Mouse (Mus musculus) liver, embryonic 14.5 days (tissue): ENCODE results near the gene Trim80.

Source experiments
- CTCF ChIP-seq: IDR thresholded peaks from 2 replicates; pipeline ENCODE4 v1.5.1; 2016; ENCODE audit warnings: antibody characterized with exemption, low read depth, control low read depth
- EP300 ChIP-seq: IDR thresholded peaks from 2 replicates; pipeline ENCODE4 v1.6.1; 2016; ENCODE audit warnings: antibody characterized with exemption, low read depth

DNA sequence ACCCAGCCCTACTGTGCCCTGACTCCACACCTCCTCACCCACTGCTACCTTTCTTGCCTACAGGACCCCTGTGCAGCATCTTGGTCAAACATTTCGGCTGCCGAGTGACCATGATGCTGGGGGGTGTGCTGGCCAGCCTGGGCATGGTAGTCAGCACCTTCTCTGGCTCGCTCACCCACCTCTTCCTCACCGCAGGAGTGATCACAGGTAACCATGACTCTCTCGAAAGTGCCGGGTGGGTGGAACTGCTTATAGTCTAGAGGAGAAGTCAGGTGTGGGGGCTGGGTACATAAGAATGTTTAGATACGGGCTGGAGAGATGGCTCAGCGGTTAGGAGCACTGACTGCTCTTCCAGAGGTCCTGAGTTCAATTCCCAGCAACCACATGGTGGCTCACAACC is 24.5 kb downstream of the Trim80 start:
- TF ChIP-seq CTCF (no peak), EP300 (no peak)
